Mouse (Mus musculus) megakaryocyte progenitor cell, adult 5-6 weeks (primary cell): ENCODE results near the gene Adamts9. TPM values are rescaled to one million over a fixed set of nuclear protein-coding genes. Genes with fewer than 3 reads are reported as not detected.

Experiments used
- ATAC-seq: replicated peaks from 2 replicates; pipeline ENCODE4 v1.8.0; 2016; ENCODE audit warnings: mild to moderate bottlenecking, moderate TSS enrichment, inconsistent platforms; ENCODE audit not compliant: poor library complexity
- total RNA-seq, 2 experiments: library from RNA; stranded (forward) in 1 of 2; stranded (reverse) in 1 of 2; fragments of 157-497, 149-512 nt in 1 of 2; fragments of 200-1000 nt in 1 of 2; gene quantifications; 2 replicates each; pipeline versions ENCODE4 v1.2.3 to v1.2.4; 2015 to 2017

The Adamts9 gene
- total RNA-seq, 2 experiments from 2014 or later: not detected

GRCm38 (mm10) chr6:92940191-92941131 is 2.8 kb downstream of the Adamts9 start:
- no peak for ATAC-seq

- no peak for ATAC-seq
Measured at GRCm38 (mm10) chr6:92928261-92928660, 15.0 kb downstream of the Adamts9 start.

- ATAC-seq: no peak
Measured at GRCm38 (mm10) chr6:92924536-92924935, 18.8 kb downstream of the Adamts9 start.

GRCm38 (mm10) chr6:92921843-92922242 is 21.4 kb downstream of the Adamts9 start:
- no peak for ATAC-seq

- ATAC-seq: no peak
Measured at GRCm38 (mm10) chr6:92920938-92921689, 22.2 kb downstream of the Adamts9 start.

GRCm38 (mm10) chr6:92910611-92911010 is 32.7 kb downstream of the Adamts9 start:
- no peak for ATAC-seq

- no peak for ATAC-seq
Measured at GRCm38 (mm10) chr6:92909361-92909760, 33.9 kb downstream of the Adamts9 start.

GRCm38 (mm10) chr6:92905922-92906321 is 37.4 kb downstream of the Adamts9 start:
- no peak for ATAC-seq

GRCm38 (mm10) chr6:92904491-92904890 is 38.8 kb downstream of the Adamts9 start:
- no peak for ATAC-seq

- ATAC-seq: no peak
Measured at GRCm38 (mm10) chr6:92904037-92904436, 39.3 kb downstream of the Adamts9 start.

GRCm38 (mm10) chr6:92891535-92891934 is 51.8 kb downstream of the Adamts9 start:
- ATAC-seq: no peak

GRCm38 (mm10) chr6:92883131-92883900 is 60.0 kb downstream of the Adamts9 start:
- ATAC-seq: no peak

GRCm38 (mm10) chr6:92882446-92882845 is 60.8 kb downstream of the Adamts9 start:
- ATAC-seq: no peak

GRCm38 (mm10) chr6:92879700-92880265 is 63.5 kb downstream of the Adamts9 start:
- ATAC-seq: no peak

GRCm38 (mm10) chr6:92878771-92879170 is 64.5 kb downstream of the Adamts9 start:
- ATAC-seq: no peak

- ATAC-seq: no peak
Measured at GRCm38 (mm10) chr6:92877236-92877635, 66.1 kb downstream of the Adamts9 start.

- no peak; the same call in 1 of the 2 replicates for ATAC-seq
Measured at GRCm38 (mm10) chr6:92876121-92876520, 67.2 kb downstream of the Adamts9 start.

GRCm38 (mm10) chr6:92875340-92875739 is 68.0 kb downstream of the Adamts9 start:
- no peak for ATAC-seq

GRCm38 (mm10) chr6:92874854-92875253 is 68.4 kb downstream of the Adamts9 start:
- peak; percentile 72 for ATAC-seq

GRCm38 (mm10) chr6:92872766-92873165 is 70.5 kb downstream of the Adamts9 start:
- no peak for ATAC-seq

GRCm38 (mm10) chr6:92871813-92872212 is 71.5 kb downstream of the Adamts9 start:
- ATAC-seq: no peak
